Mouse (Mus musculus) embryonic fibroblast, embryonic 13.5 days (primary cell): ENCODE measurements around the gene Pdcd1.

Experiments
- CTCF ChIP-seq: IDR thresholded peaks from 2 replicates; pipeline ENCODE4 v1.5.1; 2011; ENCODE audit warnings: mild to moderate bottlenecking, control low read depth, low read length, moderate library complexity, borderline replicate concordance; ENCODE audit not compliant: insufficient read depth
- POLR2A ChIP-seq: IDR thresholded peaks from 2 replicates; pipeline ENCODE4 v1.6.1; 2011; ENCODE audit warnings: low read depth, mild to moderate bottlenecking, control low read depth, low read length, moderate library complexity

DNA sequence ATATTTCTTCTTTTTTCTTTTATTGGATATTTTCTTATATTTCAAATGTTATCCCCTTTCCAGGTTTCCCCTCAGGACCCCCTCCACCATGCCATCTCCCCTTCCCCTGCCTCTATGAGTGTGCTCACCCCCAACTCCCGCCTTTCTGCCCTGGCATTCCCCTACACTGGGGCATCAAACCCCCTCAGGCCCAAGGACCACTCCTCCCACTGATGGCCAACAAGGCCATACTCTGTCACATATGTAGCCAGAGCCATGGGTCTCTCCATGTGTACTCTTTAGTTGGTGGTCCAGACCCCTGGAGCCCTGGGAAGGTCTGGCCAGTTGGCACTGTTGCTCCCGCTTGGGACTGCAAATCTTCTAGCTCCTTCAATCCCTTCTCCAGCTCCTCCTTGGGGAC is 5.0 kb upstream of the Pdcd1 start:
- TF ChIP-seq POLR2A (no peak), CTCF (no peak)
